Mouse (Mus musculus): ENCODE results near the gene Pot1b. TPM values are rescaled to one million over a fixed set of nuclear protein-coding genes. Genes with fewer than 3 reads are reported as not detected.

Gene Pot1b
- polyA plus RNA-seq, 1 experiment from 2014 or later: 9.8 TPM

Other genes with a start within 250 kb of the Pot1b start
- not detected in 2 replicates for gene Vmn2r118, start 87.4 kb downstream of the Pot1b start, polyA plus RNA-seq (2016; fragmentation: Nextera tagmentation; extraction: Ambion mirVana)
- 0.06 and 0.09 TPM in 2 replicates for gene Adgre4, start 37.4 kb upstream of the Pot1b start, polyA plus RNA-seq (2016; fragmentation: Nextera tagmentation; extraction: Ambion mirVana)
- 6.3 and 8.3 TPM in 2 replicates for gene Zfp119a, start 166.3 kb upstream of the Pot1b start, polyA plus RNA-seq (2016; fragmentation: Nextera tagmentation; extraction: Ambion mirVana)
- gene Zfp959, start 179.5 kb upstream of the Pot1b start, polyA plus RNA-seq (2016; fragmentation: Nextera tagmentation; extraction: Ambion mirVana): 12.1 and 13.3 TPM in 2 replicates
- 4.6 and 5.6 TPM in 2 replicates for gene Zfp119b, start 236.9 kb upstream of the Pot1b start, polyA plus RNA-seq (2016; fragmentation: Nextera tagmentation; extraction: Ambion mirVana)
- 1.9 and 2.8 TPM in 2 replicates for gene Ebi3, start 240.0 kb upstream of the Pot1b start, polyA plus RNA-seq (2016; fragmentation: Nextera tagmentation; extraction: Ambion mirVana)
- gene Yju2, start 246.5 kb upstream of the Pot1b start, polyA plus RNA-seq (2016; fragmentation: Nextera tagmentation; extraction: Ambion mirVana): 28.5 and 31.3 TPM in 2 replicates

Measured in hindbrain, embryonic 10.5 days (tissue).